Comparison of ENCODE assay signal across 9 mouse cellular contexts in the genomic region with DNA sequence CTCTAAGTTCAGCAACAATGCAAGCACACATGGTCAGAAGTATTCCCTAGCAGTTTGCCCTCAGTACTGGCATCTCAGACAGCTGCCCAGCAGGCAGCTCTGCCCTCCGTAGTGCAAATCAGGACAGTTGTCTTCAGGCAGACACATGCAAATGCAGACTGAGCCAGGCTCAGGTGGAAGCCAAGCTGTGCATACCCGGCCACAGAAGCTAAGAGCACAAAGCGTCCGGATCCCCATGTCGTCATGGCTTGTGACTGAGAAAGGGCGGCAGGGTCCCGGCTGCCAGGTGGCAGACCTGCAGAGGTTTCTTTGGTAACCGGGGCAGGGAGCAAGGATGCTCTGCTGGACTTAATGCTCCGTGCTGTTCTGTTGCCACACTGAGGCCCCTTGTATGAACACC.
A peak's percentile ranks its signal among the peaks of the same experiment; 100 is the strongest.
DNase-seq lines count a peak whose midpoint lies in the region; ATAC-seq and TF ChIP-seq lines count a peak whose summit lies in the region.
"Had no signal": no experiment of that assay in that cellular context is flagged by ENCODE, and none has a peak within 500 bp of the region (broad histone marks: within the 10 kb centered on the region; RNA-seq: fewer than 3 reads in every experiment).

No protein-coding gene starts in this region.

- 58% methylated on average over 9 of the region's 9 CpGs for WGBS in hindbrain, embryonic 13.5 days
- 73% methylated on average over 9 of the region's 9 CpGs for WGBS in hindbrain, embryonic 11.5 days
- 64% methylated on average over 9 of the region's 9 CpGs for WGBS in heart, postnatal 0 days

- TF ChIP-seq EP300 in CH12.LX (IDR thresholded peaks at IDR 0.05; ENCODE audit: low read length), result no peak
- no peak for TF ChIP-seq EP300 in heart, postnatal 0 days (IDR thresholded peaks at IDR 0.05; ENCODE audit: low read depth)

- peaks cover 20% of the 10 kb centered on the region for H3K79me2 ChIP-seq in CH12.LX (replicated peaks; ENCODE audit: control insufficient read depth, extremely low read depth, insufficient read depth, poor library complexity, severe bottlenecking)

- dilution Hi-C loops in CH12.LX (cut with MboI; ENCODE audit: extremely low pct_ligation_motif_present, extremely low pct_unique_long_range_greater_than_20kb, low sequenced_read_pairs), result no loop called here

- in situ Hi-C loops in CH12.LX (cut with MboI; ENCODE audit: low pct_ligation_motif_present, low pct_unique_long_range_greater_than_20kb, low sequenced_read_pairs), result no loop called here

- peak overlapping the region; percentile 60 for H3K27ac ChIP-seq in hindbrain, embryonic 13.5 days
- no peak overlapping the region for H3K27ac ChIP-seq in hindbrain, embryonic 11.5 days (ENCODE audit: low read depth, low read length)
- H3K27ac ChIP-seq in CH12.LX (ENCODE audit: insufficient read depth, low read depth), result peak overlapping the region; percentile 93
- peak overlapping the region; percentile 44 for H3K27ac ChIP-seq in heart, postnatal 0 days (ENCODE audit: low read depth)

- peaks cover 50% of the 10 kb centered on the region for H3K36me3 ChIP-seq in hindbrain, embryonic 13.5 days
- no peaks in the 10 kb centered on the region for H3K36me3 ChIP-seq in hindbrain, embryonic 11.5 days (ENCODE audit: control insufficient read depth, insufficient read depth, low read length)
- H3K36me3 ChIP-seq in CH12.LX (replicated peaks in 1 of 2; ENCODE audit: control insufficient read depth in 1 of 2, insufficient read depth in 1 of 2, low read length in 1 of 2), result peaks cover 49 to 77% of the 10 kb centered on the region in 2 experiments
- peaks cover 35% of the 10 kb centered on the region for H3K36me3 ChIP-seq in heart, postnatal 0 days (replicated peaks; ENCODE audit: control insufficient read depth, insufficient read depth, low read length)

- H3K9me3 ChIP-seq in hindbrain, embryonic 13.5 days, result no peaks in the 10 kb centered on the region
- H3K9me3 ChIP-seq in hindbrain, embryonic 11.5 days (ENCODE audit: control insufficient read depth, low read length), result no peaks in the 10 kb centered on the region
- no peaks in the 10 kb centered on the region for H3K9me3 ChIP-seq in CH12.LX (replicated peaks; ENCODE audit: low read length)
- H3K9me3 ChIP-seq in heart, postnatal 0 days (replicated peaks; ENCODE audit: control insufficient read depth, low read length), result no peaks in the 10 kb centered on the region

- no peak; the same call in 1 of the 2 replicates for TF ChIP-seq POLR2A in CH12.LX (IDR thresholded peaks at IDR 0.05; ENCODE audit: low read depth, low read length)

- no peak for ATAC-seq in hindbrain, embryonic 13.5 days (ENCODE audit: low FRiP score)
- ATAC-seq in hindbrain, embryonic 11.5 days (ENCODE audit: low FRiP score), result no peak
- ATAC-seq in heart, postnatal 0 days (ENCODE audit: insufficient read depth, low read depth), result no peak
- ATAC-seq in megakaryocyte progenitor cell, adult 5-6 weeks (replicated peaks; ENCODE audit: poor library complexity), result no peak

- no peak overlapping the region for H3K4me2 ChIP-seq in hindbrain, embryonic 13.5 days
- no peak overlapping the region for H3K4me2 ChIP-seq in hindbrain, embryonic 11.5 days (replicated peaks; ENCODE audit: low read depth, low read length)
- H3K4me2 ChIP-seq in CH12.LX (ENCODE audit: insufficient read depth, low read depth, poor library complexity, severe bottlenecking), result peak overlapping the region; percentile 69
- no peak overlapping the region for H3K4me2 ChIP-seq in heart, postnatal 0 days (ENCODE audit: low read depth, low read length)
- H3K4me2 ChIP-seq: liver, embryonic 11.5 days had no signal

- no peaks in the 10 kb centered on the region for H3K27me3 ChIP-seq in hindbrain, embryonic 13.5 days
- H3K27me3 ChIP-seq in hindbrain, embryonic 11.5 days (ENCODE audit: control insufficient read depth, insufficient read depth, low read length), result no peaks in the 10 kb centered on the region
- H3K27me3 ChIP-seq in CH12.LX (replicated peaks), result no peaks in the 10 kb centered on the region
- H3K27me3 ChIP-seq in heart, postnatal 0 days (ENCODE audit: control insufficient read depth, insufficient read depth, low read length), result no peaks in the 10 kb centered on the region

- TF ChIP-seq RAD21 in CH12.LX (IDR thresholded peaks at IDR 0.05; ENCODE audit: low read depth, low read length), result peak; percentile 9

- H3K9ac ChIP-seq in hindbrain, embryonic 13.5 days, result peak overlapping the region; percentile 26; the same call in 1 of the 2 replicates
- no peak overlapping the region for H3K9ac ChIP-seq in hindbrain, embryonic 11.5 days (ENCODE audit: low read depth, low read length)
- no peak overlapping the region for H3K9ac ChIP-seq in CH12.LX (ENCODE audit: insufficient read depth, low read depth)
- H3K9ac ChIP-seq in heart, postnatal 0 days (replicated peaks; ENCODE audit: low read depth, low read length), result no peak overlapping the region

- peaks cover 28% of the 10 kb centered on the region for H3K4me1 ChIP-seq in hindbrain, embryonic 13.5 days (replicated peaks)
- no peaks in the 10 kb centered on the region for H3K4me1 ChIP-seq in hindbrain, embryonic 11.5 days (replicated peaks; ENCODE audit: control insufficient read depth, insufficient read depth, low read length)
- H3K4me1 ChIP-seq in CH12.LX (ENCODE audit: control insufficient read depth in 1 of 2, insufficient read depth in 2 of 2), result peaks cover 45 to 83% of the 10 kb centered on the region in 2 experiments
- H3K4me1 ChIP-seq in heart, postnatal 0 days (ENCODE audit: control insufficient read depth, insufficient read depth), result peaks cover 37% of the 10 kb centered on the region

- no peak for DNase-seq in hindbrain, embryonic 11.5 days (ENCODE audit: low spot score)
- DNase-seq in CH12.LX (ENCODE audit: extremely low read depth), result peak; percentile 84
- peak; percentile 63 for DNase-seq in cerebellum, adult 11 months
- no peak for DNase-seq in heart, postnatal 0 days (ENCODE audit: low spot score)
- no peak for DNase-seq in left cerebral cortex, adult 9 months (ENCODE audit: low spot score in 2 of 2)
- DNase-seq in adrenal gland, postnatal 4 days (ENCODE audit: low spot score in 2 of 2), result no peak

- no peak overlapping the region for H3K4me3 ChIP-seq in hindbrain, embryonic 13.5 days
- H3K4me3 ChIP-seq in hindbrain, embryonic 11.5 days (ENCODE audit: low read depth, low read length), result no peak overlapping the region
- no peak overlapping the region for H3K4me3 ChIP-seq in CH12.LX (replicated peaks in 1 of 3; ENCODE audit: low read depth in 2 of 3, low read length in 2 of 3, poor library complexity in 1 of 3)
- H3K4me3 ChIP-seq in heart, postnatal 0 days (ENCODE audit: low read depth, low read length), result no peak overlapping the region

- no peak for TF ChIP-seq CTCF in CH12.LX (conservative IDR thresholded peaks at IDR 0.05 in 1 of 2, IDR thresholded peaks at IDR 0.05 in 1 of 2; ENCODE audit: low read depth in 2 of 2, low read length in 2 of 2)
- TF ChIP-seq CTCF in heart, postnatal 0 days (IDR thresholded peaks at IDR 0.05; ENCODE audit: low read depth), result no peak

TF ChIP-seq in CH12.LX, 34 proteins besides CTCF, POLR2A, EP300 and RAD21:
- no peak for TF ChIP-seq NRF1 (IDR thresholded peaks at IDR 0.05; ENCODE audit: low read depth, low read length)
- no peak for TF ChIP-seq NELFE (IDR thresholded peaks at IDR 0.05; ENCODE audit: low read depth, low read length)
- TF ChIP-seq MXI1 (IDR thresholded peaks at IDR 0.05; ENCODE audit: low read depth, low read length), result no peak
- TF ChIP-seq ETS1 (conservative IDR thresholded peaks at IDR 0.05; ENCODE audit: low read depth, low read length), result peak; percentile 71
- peak; percentile 62; the same call in 1 of the 2 replicates for TF ChIP-seq TCF12 (IDR thresholded peaks at IDR 0.05; ENCODE audit: low read depth, low read length)
- TF ChIP-seq ZC3H11A (IDR thresholded peaks at IDR 0.05; ENCODE audit: low read depth, low read length), result no peak
- peak; percentile 28; the same call in 1 of the 2 replicates for TF ChIP-seq SMC3 (IDR thresholded peaks at IDR 0.05; ENCODE audit: low read depth, low read length)
- no peak for TF ChIP-seq ZNF384 (IDR thresholded peaks at IDR 0.05; ENCODE audit: low read depth, low read length)
- TF ChIP-seq BHLHE40 (IDR thresholded peaks at IDR 0.05; ENCODE audit: low read depth, low read length), result peak; percentile 56; the same call in 1 of the 2 replicates
- TF ChIP-seq RCOR1 (conservative IDR thresholded peaks at IDR 0.05; ENCODE audit: low read depth, low read length), result no peak
- no peak for TF ChIP-seq MYC (IDR thresholded peaks at IDR 0.05; ENCODE audit: low read depth, low read length)
- TF ChIP-seq GABPA (IDR thresholded peaks at IDR 0.05; ENCODE audit: insufficient replicate concordance, low read depth, low read length), result no peak
- no peak for TF ChIP-seq UBTF (IDR thresholded peaks at IDR 0.05; ENCODE audit: low read depth, low read length)
- no peak for TF ChIP-seq SIN3A (IDR thresholded peaks at IDR 0.05; ENCODE audit: low read length)

Comparison
In these comparisons a context has a peak if more than half of its experiments do, and no peak if none do; other contexts are left out.
1. DNase-seq: peak in CH12.LX (single experiment) and cerebellum, adult 11 months (single experiment); none in hindbrain, embryonic 11.5 days (single experiment), heart, postnatal 0 days (single experiment), left cerebral cortex, adult 9 months (0 of 2) and adrenal gland, postnatal 4 days (0 of 2).